Mouse (Mus musculus): ENCODE results near the gene Zfp768.

The Zfp768 gene

GRCm38 (mm10) chr7:127296786-127297555 lies 48.4 kb downstream of the Zfp768 start:
- DNase-seq, result no peak

GRCm38 (mm10) chr7:127296098-127296497 lies 49.3 kb downstream of the Zfp768 start, which contains the start of gene Itgal:
TSS of gene Itgal (plus strand) at chr7:127296260.
- no peak for DNase-seq

All from cerebellum, adult 9-10 months (tissue).